Mouse (Mus musculus): ENCODE measurements around the gene Fermt1. TPM values are rescaled to one million over a fixed set of nuclear protein-coding genes. Genes with fewer than 3 reads are reported as not detected.

Gene Fermt1
- total RNA-seq, 2 experiments from 2014 or later = not detected

GRCm38 (mm10) chr2:132860435-132860834 lies 85.3 kb downstream of the Fermt1 start:
- DNase-seq = no peak

- no peak for DNase-seq
These were observed 89.4 kb downstream of the Fermt1 start for GRCm38 (mm10) chr2:132856333-132856732.

Other genes starting within 250 kb of the Fermt1 start
- under 1 TPM; 0.29 to 0.33 TPM for gene Chgb, start 164.6 kb downstream of the Fermt1 start, total RNA-seq (2021)
- gene Trmt6, start 129.9 kb downstream of the Fermt1 start, total RNA-seq (2021) = 10 to 100 TPM; 14.7 to 15.7 TPM
- 1 to 10 TPM; 5.9 to 6.3 TPM for gene Mcm8, start 129.8 kb downstream of the Fermt1 start, total RNA-seq (2021)
- gene Crls1, start 99.2 kb downstream of the Fermt1 start, total RNA-seq (2021) = 10 to 100 TPM; 18.8 to 20.9 TPM
- 10 to 100 TPM; 10.6 to 12.3 TPM for gene Lrrn4, start 65.0 kb downstream of the Fermt1 start, total RNA-seq (2021)

Data from heart, postnatal 4 days (tissue).